Mouse (Mus musculus) forebrain, embryonic 14.5 days (tissue): Measurements from ENCODE around the gene Ap2a1. TPM values are rescaled to one million over a fixed set of nuclear protein-coding genes. Genes with fewer than 3 reads are reported as not detected.

Experiments
- ATAC-seq: fragments of 200-750 bp; cut with Nextera tagmentation; 2 replicates; pipeline ENCODE4 v1.8.0; 2017; ENCODE audit warnings: mild to moderate bottlenecking, moderate library complexity
- DNase-seq: peaks from one replicate; pipeline ENCODE4 v3.0.0-alpha.2; 2015; ENCODE audit warnings: low spot score
- H3K27ac ChIP-seq: fragments of 300-500 bp; sonication (generic); 2 replicates; pipeline ENCODE4 v1.5.1; 2014; ENCODE audit warnings: low read depth, mild to moderate bottlenecking, control low read depth, low read length, moderate library complexity
- H3K27me3 ChIP-seq: fragments of 300-500 bp; sonication (generic); replicated peaks from 2 replicates; pipeline ENCODE4 v1.6.1; 2014; ENCODE audit warnings: low read length, control low read depth, mixed read lengths; ENCODE audit not compliant: control insufficient read depth, insufficient read depth
- H3K36me3 ChIP-seq: fragments of 300-500 bp; sonication (generic); 2 replicates; pipeline ENCODE4 v1.6.1; 2014; ENCODE audit warnings: low read length, control low read depth; ENCODE audit not compliant: control insufficient read depth, insufficient read depth
- H3K4me1 ChIP-seq: fragments of 300-500 bp; sonication (generic); 2 replicates; pipeline ENCODE4 v1.6.1; 2014; ENCODE audit warnings: antibody characterized with exemption, low read length, control low read depth; ENCODE audit not compliant: control insufficient read depth, insufficient read depth
- H3K4me2 ChIP-seq: fragments of 300-500 bp; sonication (generic); 2 replicates; pipeline ENCODE4 v1.6.1; 2014; ENCODE audit warnings: mild to moderate bottlenecking, control low read depth, low read length
- H3K4me3 ChIP-seq: fragments of 300-500 bp; sonication (generic); 2 replicates; pipeline ENCODE4 v1.5.1; 2014; ENCODE audit warnings: low read depth, low read length, control low read depth
- H3K9ac ChIP-seq: fragments of 300-500 bp; sonication (generic); 2 replicates; pipeline ENCODE4 v1.6.1; 2014; ENCODE audit warnings: mild to moderate bottlenecking, low read length, control low read depth, moderate library complexity
- H3K9me3 ChIP-seq: fragments of 300-500 bp; sonication (generic); replicated peaks from 2 replicates; pipeline ENCODE4 v1.6.1; 2016; ENCODE audit warnings: low read length, control low read depth, mixed read lengths; ENCODE audit not compliant: control insufficient read depth
- WGBS: fragments of 180-500 bp; shearing (Covaris S2); extraction: QIAGEN DNeasy Blood & Tissue Kit; methylation state at CpG from one replicate; pipeline ENCODE4 v1.1.7; 2014; 5-methylcytosine and 5-hydroxymethylcytosine counted together
- polyA plus RNA-seq: library from polyadenylated mRNA; unstranded; fragments of >200 nt; fragmentation: Nextera tagmentation; extraction: Ambion mirVana; gene quantifications from 2 replicates; pipeline ENCODE4 v1.2.1, GENCODE M21; 2014

Gene Ap2a1
- polyA plus RNA-seq, 1 experiment from 2014 or later = 85.6 TPM

GRCm38 (mm10) chr7:44928570-44928969, 726 bp downstream of the Ap2a1 start:
- H3K4me1 ChIP-seq = peaks cover 14% of the 10 kb centered on the region
- 0% methylated on average over 1 of the region's 1 CpGs for WGBS
- H3K4me2 ChIP-seq = peak overlapping the region; percentile 52
- H3K27me3 ChIP-seq = no peaks in the 10 kb centered on the region
- peaks cover 18% of the 10 kb centered on the region for H3K36me3 ChIP-seq
- H3K27ac ChIP-seq = no peak overlapping the region
- no peak for ATAC-seq
- DNase-seq = no peak
- H3K9me3 ChIP-seq = no peaks in the 10 kb centered on the region
- peak overlapping the region; percentile 97 for H3K9ac ChIP-seq
- peak overlapping the region; percentile 94 for H3K4me3 ChIP-seq

- Histone ChIP-seq H3K4me1 (peaks cover 12% of the 10 kb centered on the region), H3K36me3 (peaks cover 38% of the 10 kb centered on the region), H3K4me2 (no peak overlapping the region), H3K4me3 (no peak overlapping the region), H3K27ac (no peak overlapping the region), H3K27me3 (no peaks in the 10 kb centered on the region), H3K9ac (no peak overlapping the region), H3K9me3 (no peaks in the 10 kb centered on the region)
- ATAC-seq = no peak
- 62% methylated on average over 3 of the region's 3 CpGs for WGBS
- peak; percentile 47 for DNase-seq
These were observed 3.8 kb downstream of the Ap2a1 start for GRCm38 (mm10) chr7:44925468-44925867.

GRCm38 (mm10) chr7:44922530-44922929, 6.8 kb downstream of the Ap2a1 start:
- Histone ChIP-seq H3K9me3 (no peaks in the 10 kb centered on the region), H3K27ac (no peak overlapping the region), H3K9ac (no peak overlapping the region), H3K27me3 (no peaks in the 10 kb centered on the region), H3K4me1 (no peaks in the 10 kb centered on the region), H3K4me2 (no peak overlapping the region), H3K4me3 (no peak overlapping the region), H3K36me3 (peaks cover 47% of the 10 kb centered on the region)
- DNase-seq (no peak), ATAC-seq (no peak)

GRCm38 (mm10) chr7:44919127-44919526, 10.2 kb downstream of the Ap2a1 start:
- no peak overlapping the region for H3K9ac ChIP-seq

GRCm38 (mm10) chr7:44918219-44918618, 11.1 kb downstream of the Ap2a1 start:
- no peaks in the 10 kb centered on the region for H3K27me3 ChIP-seq
- 96% methylated on average over 3 of the region's 3 CpGs for WGBS
- ATAC-seq = no peak
- H3K27ac ChIP-seq = no peak overlapping the region
- no peak overlapping the region for H3K4me2 ChIP-seq
- H3K36me3 ChIP-seq = peaks cover 58% of the 10 kb centered on the region
- H3K9me3 ChIP-seq = no peaks in the 10 kb centered on the region
- no peak for DNase-seq
- H3K9ac ChIP-seq = no peak overlapping the region
- H3K4me3 ChIP-seq = no peak overlapping the region
- no peaks in the 10 kb centered on the region for H3K4me1 ChIP-seq

More at GRCm38 (mm10) chr7:44919127-44919526, 10.2 kb downstream of the Ap2a1 start:
- no peak overlapping the region for H3K27ac ChIP-seq
- H3K4me3 ChIP-seq = no peak overlapping the region
- H3K36me3 ChIP-seq = peaks cover 56% of the 10 kb centered on the region
- ATAC-seq = no peak
- H3K4me2 ChIP-seq = no peak overlapping the region
- no peaks in the 10 kb centered on the region for H3K27me3 ChIP-seq
- DNase-seq = no peak
- WGBS = 77% methylated on average over 5 of the region's 5 CpGs
- H3K4me1 ChIP-seq = no peaks in the 10 kb centered on the region
- H3K9me3 ChIP-seq = no peaks in the 10 kb centered on the region

- Histone ChIP-seq H3K4me2 (no peak overlapping the region), H3K9ac (no peak overlapping the region), H3K4me3 (no peak overlapping the region), H3K36me3 (peaks cover 57% of the 10 kb centered on the region), H3K4me1 (no peaks in the 10 kb centered on the region), H3K9me3 (no peaks in the 10 kb centered on the region), H3K27ac (no peak overlapping the region), H3K27me3 (no peaks in the 10 kb centered on the region)
- DNase-seq (no peak), ATAC-seq (no peak)
- 95% methylated on average over 4 of the region's 4 CpGs for WGBS
These were observed 12.4 kb downstream of the Ap2a1 start for GRCm38 (mm10) chr7:44916881-44917280.

- Histone ChIP-seq H3K9ac (no peak overlapping the region), H3K27ac (no peak overlapping the region), H3K9me3 (no peaks in the 10 kb centered on the region), H3K27me3 (no peaks in the 10 kb centered on the region), H3K4me3 (no peak overlapping the region), H3K4me2 (no peak overlapping the region), H3K36me3 (peaks cover 61% of the 10 kb centered on the region), H3K4me1 (no peaks in the 10 kb centered on the region)
- DNase-seq (no peak), ATAC-seq (no peak)
- WGBS = 96% methylated on average over 6 of the region's 6 CpGs
These were observed 13.1 kb downstream of the Ap2a1 start for GRCm38 (mm10) chr7:44916191-44916590.

- Histone ChIP-seq H3K4me2 (no peak overlapping the region), H3K4me1 (no peaks in the 10 kb centered on the region), H3K9me3 (no peaks in the 10 kb centered on the region), H3K27me3 (no peaks in the 10 kb centered on the region), H3K4me3 (no peak overlapping the region), H3K9ac (no peak overlapping the region), H3K36me3 (peaks cover 68% of the 10 kb centered on the region), H3K27ac (no peak overlapping the region)
- 90% methylated on average over 9 of the region's 9 CpGs for WGBS
- DNase-seq (no peak), ATAC-seq (no peak)
These were observed 14.0 kb downstream of the Ap2a1 start for GRCm38 (mm10) chr7:44915314-44915713.

- no peak overlapping the region for H3K9ac ChIP-seq
- 50% methylated on average over 2 of the region's 2 CpGs for WGBS
- H3K27me3 ChIP-seq = no peaks in the 10 kb centered on the region
- H3K4me3 ChIP-seq = no peak overlapping the region
- H3K9me3 ChIP-seq = no peaks in the 10 kb centered on the region
- no peak overlapping the region for H3K4me2 ChIP-seq
- H3K36me3 ChIP-seq = peaks cover 70% of the 10 kb centered on the region
- no peak overlapping the region for H3K27ac ChIP-seq
- no peaks in the 10 kb centered on the region for H3K4me1 ChIP-seq
- DNase-seq = no peak
- no peak for ATAC-seq
These were observed 14.9 kb downstream of the Ap2a1 start for GRCm38 (mm10) chr7:44914396-44914795.
